Mouse (Mus musculus) CH12.LX (cell line): ENCODE data around the gene Lrrc1. TPM values are rescaled to one million over a fixed set of nuclear protein-coding genes. Genes with fewer than 3 reads are reported as not detected.

Experiments used
- DNase-seq: peaks from one replicate; pipeline ENCODE4 v3.0.0-alpha.2; 2013; ENCODE audit errors: extremely low read depth
- H3K27ac ChIP-seq: 2 replicates; pipeline ENCODE4 v1.5.1; 2012; ENCODE audit warnings: low read depth, mild to moderate bottlenecking, control low read depth, moderate library complexity; ENCODE audit not compliant: insufficient read depth
- H3K27me3 ChIP-seq: replicated peaks from 2 replicates; pipeline ENCODE3; 2012; ENCODE audit warnings: inconsistent platforms
- H3K36me3 ChIP-seq, 2 experiments: replicated peaks in 1 of 2; 2 replicates each; pipeline versions ENCODE3 to v1.6.1; 2012; ENCODE audit warnings: inconsistent platforms in 1 of 2, low read length in 1 of 2, mild to moderate bottlenecking in 1 of 2, mixed read lengths in 1 of 2, moderate library complexity in 1 of 2; ENCODE audit not compliant: control insufficient read depth in 1 of 2, insufficient read depth in 1 of 2
- H3K4me1 ChIP-seq, 2 experiments: 2 replicates each; pipeline ENCODE4 v1.6.1; 2012; ENCODE audit warnings: inconsistent platforms in 1 of 2, moderate library complexity in 1 of 2; ENCODE audit not compliant: insufficient read depth in 2 of 2, control insufficient read depth in 1 of 2
- H3K4me2 ChIP-seq: 2 replicates; pipeline ENCODE4 v1.6.1; 2012; ENCODE audit warnings: low read depth, mild to moderate bottlenecking, control low read depth; ENCODE audit not compliant: poor library complexity, insufficient read depth, severe bottlenecking
- H3K4me3 ChIP-seq, 3 experiments: fragments of 150-350 bp in 1 of 3; sonication (generic) in 1 of 3; replicated peaks in 1 of 3; 2 replicates each; pipeline versions ENCODE3 to v1.5.1; 2011 to 2012; ENCODE audit warnings: low read depth in 2 of 3, low read length in 2 of 3, mild to moderate bottlenecking in 2 of 3, moderate library complexity in 2 of 3, control low read depth in 1 of 3, improper control_type of control experiment in 1 of 3, inconsistent platforms in 1 of 3, mixed read lengths in 1 of 3; ENCODE audit not compliant: poor library complexity in 1 of 3
- H3K79me2 ChIP-seq: replicated peaks from 2 replicates; pipeline ENCODE4 v1.6.1; 2012; ENCODE audit warnings: mild to moderate bottlenecking, moderate library complexity; ENCODE audit not compliant: control insufficient read depth, poor library complexity, insufficient read depth, severe bottlenecking; ENCODE audit errors: extremely low read depth
- H3K9ac ChIP-seq: 2 replicates; pipeline ENCODE4 v1.6.1; 2012; ENCODE audit warnings: low read depth, mild to moderate bottlenecking, control low read depth, moderate library complexity; ENCODE audit not compliant: insufficient read depth
- H3K9me3 ChIP-seq: replicated peaks from 2 replicates; pipeline ENCODE3; 2012; ENCODE audit warnings: low read length, inconsistent platforms, mixed read lengths
- BHLHE40 ChIP-seq: IDR thresholded peaks from 2 replicates; pipeline ENCODE4 v1.6.1; 2011; ENCODE audit warnings: mild to moderate bottlenecking, low read depth, low read length, improper control_type of control experiment
- CHD2 ChIP-seq: IDR thresholded peaks from 2 replicates; pipeline ENCODE4 v1.6.1; 2011; ENCODE audit warnings: low read length, improper control_type of control experiment
- CTCF ChIP-seq, 2 experiments: IDR thresholded peaks in 1 of 2; conservative IDR thresholded peaks in 1 of 2; 2 replicates each; pipeline ENCODE4 v1.5.1; 2011 to 2012; ENCODE audit warnings: low read depth in 2 of 2, low read length in 2 of 2, improper control_type of control experiment in 1 of 2, inconsistent platforms in 1 of 2, mild to moderate bottlenecking in 1 of 2, moderate library complexity in 1 of 2
- EP300 ChIP-seq: IDR thresholded peaks from 2 replicates; pipeline ENCODE4 v1.6.1; 2011; ENCODE audit warnings: low read length, improper control_type of control experiment
- GABPA ChIP-seq: IDR thresholded peaks from 2 replicates; pipeline ENCODE4 v1.6.1; 2012; ENCODE audit warnings: low read depth, low read length, improper control_type of control experiment, inconsistent platforms; ENCODE audit not compliant: insufficient replicate concordance
- JUN ChIP-seq: IDR thresholded peaks from 2 replicates; pipeline ENCODE4 v1.6.1; 2011; ENCODE audit warnings: low read depth, mild to moderate bottlenecking, low read length, improper control_type of control experiment, moderate library complexity; ENCODE audit not compliant: insufficient read depth
- MAX ChIP-seq: IDR thresholded peaks from 2 replicates; pipeline ENCODE4 v1.6.1; 2011; ENCODE audit warnings: low read length, improper control_type of control experiment
- MXI1 ChIP-seq: IDR thresholded peaks from 2 replicates; pipeline ENCODE4 v1.6.1; 2011; ENCODE audit warnings: mild to moderate bottlenecking, low read depth, low read length, improper control_type of control experiment
- NELFE ChIP-seq: IDR thresholded peaks from 2 replicates; pipeline ENCODE4 v1.6.1; 2011; ENCODE audit warnings: low read depth, low read length, improper control_type of control experiment
- SMC3 ChIP-seq: IDR thresholded peaks from 2 replicates; pipeline ENCODE4 v1.6.1; 2011; ENCODE audit warnings: low read depth, low read length, improper control_type of control experiment
- TBP ChIP-seq: conservative IDR thresholded peaks from 2 replicates; pipeline ENCODE4 v1.6.1; 2011; ENCODE audit warnings: low read depth, low read length, improper control_type of control experiment
- ZC3H11A ChIP-seq: IDR thresholded peaks from 2 replicates; pipeline ENCODE4 v1.6.1; 2012; ENCODE audit warnings: low read depth, mild to moderate bottlenecking, inconsistent platforms, low read length, improper control_type of control experiment
- ZNF384 ChIP-seq: IDR thresholded peaks from 2 replicates; pipeline ENCODE4 v1.6.1; 2012; ENCODE audit warnings: low read depth, low read length, improper control_type of control experiment, inconsistent platforms
- dilution Hi-C: fragments of 300-500 bp; cut with MboI; formaldehyde crosslinking; loops from 2 replicates; pipeline ENCODE4 v1.14.3; 2020; ENCODE audit warnings: low sequenced_read_pairs; ENCODE audit not compliant: extremely low pct_unique_long_range_greater_than_20kb, extremely low pct_ligation_motif_present
- in situ Hi-C: fragments of 300-500 bp; cut with MboI; formaldehyde crosslinking; loops from 3 replicates; pipeline ENCODE4 v1.14.3; 2019; ENCODE audit warnings: low sequenced_read_pairs, low pct_ligation_motif_present, low pct_unique_long_range_greater_than_20kb, mixed read lengths
- polyA plus RNA-seq: library from polyadenylated mRNA; unstranded; fragments of >175 nt; gene quantifications from 2 replicates; pipeline ENCODE4 v1.2.1, GENCODE M21; 2012; ENCODE audit warnings: low read depth; ENCODE audit not compliant: insufficient read length
- total RNA-seq, 2 experiments: library from RNA; depleted of rRNA; stranded (reverse); fragments of 300-350 nt in 1 of 2; fragments of >200 nt in 1 of 2; gene quantifications; 2 replicates each; pipeline ENCODE4 v1.2.3; 2012 to 2014

The Lrrc1 gene
- total and polyA plus RNA-seq, 3 experiments = 15.4 to 15.8 (median 15.8) TPM

DNA sequence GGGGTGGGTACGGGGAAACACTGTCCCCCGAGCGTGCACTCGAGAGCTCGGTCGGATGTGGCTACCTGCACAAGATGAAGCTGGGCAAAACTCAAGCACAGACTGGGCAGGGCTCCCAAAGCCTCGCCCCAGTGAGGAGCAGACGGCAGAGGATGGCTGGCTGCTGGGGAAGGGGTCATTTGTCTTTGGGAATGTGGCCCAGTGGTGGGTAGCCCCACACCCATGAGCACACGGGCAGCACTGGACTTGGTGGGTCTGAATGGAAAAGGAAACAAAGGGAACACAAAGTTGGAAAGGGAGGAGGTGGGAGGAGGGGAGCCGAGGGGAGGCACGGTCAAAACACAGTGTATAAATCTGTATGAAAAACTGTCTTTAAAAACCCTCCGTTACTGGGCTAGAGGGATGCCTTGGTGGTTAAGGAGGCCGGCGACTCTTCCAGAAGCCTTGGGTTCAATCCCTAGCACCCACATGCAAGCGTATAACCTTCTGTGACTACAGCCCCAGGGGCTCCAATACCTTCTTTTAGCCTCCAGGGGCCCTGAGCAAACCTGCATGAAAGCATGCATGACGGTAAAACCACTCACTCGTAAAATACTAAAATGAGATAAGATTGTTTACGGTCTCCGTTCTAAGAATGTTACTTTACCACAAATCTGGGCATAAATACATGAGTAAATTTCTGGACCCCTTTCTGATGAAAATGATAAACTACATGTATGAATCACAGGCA is 89.1 kb downstream of the Lrrc1 start:
- Histone ChIP-seq H3K4me1 (peaks cover 0 to 30% of the 10 kb centered on the region in 2 experiments; a peak in 2 of 4 replicates), H3K9ac (no peak overlapping the region), H3K4me3 (no peak overlapping the region), H3K27ac (no peak overlapping the region), H3K4me2 (no peak overlapping the region), H3K36me3 (peaks cover 40 to 63% of the 10 kb centered on the region in 2 experiments), H3K79me2 (no peaks in the 10 kb centered on the region), H3K9me3 (no peaks in the 10 kb centered on the region), H3K27me3 (no peaks in the 10 kb centered on the region)
- in situ Hi-C loops (no loop called here), dilution Hi-C loops (no loop called here)
- DNase-seq = no peak
- TF ChIP-seq SMC3 (no peak), MXI1 (no peak), CTCF (conservative IDR thresholded peaks at IDR 0.05 in 1 of 2, IDR thresholded peaks at IDR 0.05 in 1 of 2; ENCODE audit: low read depth in 2 of 2, low read length in 2 of 2) (no peak)

DNA sequence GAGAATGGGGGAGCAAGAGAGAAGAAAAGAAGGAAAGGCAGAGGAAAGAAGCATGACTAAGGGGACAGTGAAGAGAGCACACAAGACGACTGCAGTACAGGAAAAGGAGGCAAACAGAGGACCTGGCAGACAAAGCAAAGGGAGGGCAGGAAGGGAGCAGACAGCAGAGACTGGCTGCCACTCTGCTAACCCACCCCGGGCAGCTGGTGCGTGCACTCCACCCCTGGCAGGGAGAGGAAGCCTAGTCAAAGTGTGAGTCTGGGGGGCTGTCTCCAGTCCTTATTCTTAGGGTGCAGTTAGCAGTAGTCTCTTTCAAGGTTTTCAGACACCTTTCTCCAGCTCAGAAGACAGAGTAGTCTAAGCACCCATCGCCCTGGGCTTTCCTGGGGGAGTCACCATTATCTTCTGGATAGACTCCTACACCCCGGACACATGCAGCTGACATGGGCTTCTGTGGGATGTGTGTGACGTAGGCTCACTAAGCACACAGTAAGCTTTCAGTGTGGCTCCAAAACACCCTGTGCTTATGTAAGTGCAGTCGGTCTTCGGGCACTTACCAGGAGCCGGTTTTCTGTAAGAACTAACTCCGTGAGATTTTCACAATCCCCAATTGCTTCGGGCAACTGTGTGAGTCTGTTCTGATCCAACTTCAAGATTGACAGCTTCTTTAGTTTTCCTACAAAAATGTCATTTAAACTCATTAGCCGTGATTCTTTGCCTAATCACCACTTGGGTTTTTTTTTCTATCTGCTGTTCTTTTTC is 92.4 kb downstream of the Lrrc1 start:
- DNase-seq = no peak
- Histone ChIP-seq H3K27ac (no peak overlapping the region), H3K4me2 (no peak overlapping the region), H3K9ac (no peak overlapping the region), H3K79me2 (no peaks in the 10 kb centered on the region), H3K9me3 (no peaks in the 10 kb centered on the region), H3K4me3 (no peak overlapping the region), H3K4me1 (peaks cover 0 to 33% of the 10 kb centered on the region in 2 experiments; a peak in 2 of 4 replicates), H3K27me3 (no peaks in the 10 kb centered on the region), H3K36me3 (peaks cover 53 to 73% of the 10 kb centered on the region in 2 experiments)
- in situ Hi-C loops (no loop called here), dilution Hi-C loops (no loop called here)
- TF ChIP-seq NELFE = no peak
- no peak for TF ChIP-seq EP300
- TF ChIP-seq GABPA = no peak
- no peak for TF ChIP-seq CTCF (conservative IDR thresholded peaks at IDR 0.05 in 1 of 2, IDR thresholded peaks at IDR 0.05 in 1 of 2; ENCODE audit: low read depth in 2 of 2, low read length in 2 of 2)
- no peak for TF ChIP-seq MAX
- TF ChIP-seq ZNF384 = no peak
- TF ChIP-seq JUN = no peak
- TF ChIP-seq ZC3H11A = no peak
- TF ChIP-seq BHLHE40 = no peak
- no peak for TF ChIP-seq TBP
- no peak for TF ChIP-seq CHD2
